Mouse (Mus musculus): ENCODE measurements around the gene Rrbp1. TPM values are rescaled to one million over a fixed set of nuclear protein-coding genes. Genes with fewer than 3 reads are reported as not detected.

Rrbp1 gene
- polyA plus RNA-seq, 1 experiment from 2014 or later: 90.8 TPM

DNA sequence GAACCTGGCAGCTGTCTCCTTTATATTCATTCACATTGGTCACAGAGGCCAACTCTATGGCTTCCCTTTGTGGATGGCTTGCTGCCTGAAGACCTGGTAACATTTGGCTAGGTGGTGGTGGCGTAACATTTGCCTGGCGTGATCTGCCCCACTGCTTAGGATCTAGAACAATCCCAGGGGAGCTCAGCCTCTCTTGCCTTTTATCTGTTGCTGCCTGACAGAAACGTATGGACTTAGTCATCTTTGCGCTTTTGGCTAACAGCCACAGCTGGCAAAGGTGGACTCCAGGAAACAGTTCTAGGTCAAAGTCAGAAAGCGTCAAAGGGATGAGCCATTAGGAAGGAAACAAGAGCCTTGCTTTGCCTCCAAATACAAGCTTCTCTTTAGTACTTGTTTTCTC, 106.2 kb downstream of the Rrbp1 start:
- Histone ChIP-seq H3K4me1 (no peaks in the 10 kb centered on the region), H3K27me3 (no peaks in the 10 kb centered on the region), H3K4me2 (no peak overlapping the region), H3K36me3 (no peaks in the 10 kb centered on the region), H3K9me3 (replicated peaks) (no peaks in the 10 kb centered on the region), H3K9ac (no peak overlapping the region), H3K27ac (no peak overlapping the region), H3K4me3 (replicated peaks) (no peak overlapping the region)
- ATAC-seq (replicated peaks; ENCODE audit: low FRiP score): no peak
- WGBS: 75% methylated on average over 5 of the region's 5 CpGs

DNA sequence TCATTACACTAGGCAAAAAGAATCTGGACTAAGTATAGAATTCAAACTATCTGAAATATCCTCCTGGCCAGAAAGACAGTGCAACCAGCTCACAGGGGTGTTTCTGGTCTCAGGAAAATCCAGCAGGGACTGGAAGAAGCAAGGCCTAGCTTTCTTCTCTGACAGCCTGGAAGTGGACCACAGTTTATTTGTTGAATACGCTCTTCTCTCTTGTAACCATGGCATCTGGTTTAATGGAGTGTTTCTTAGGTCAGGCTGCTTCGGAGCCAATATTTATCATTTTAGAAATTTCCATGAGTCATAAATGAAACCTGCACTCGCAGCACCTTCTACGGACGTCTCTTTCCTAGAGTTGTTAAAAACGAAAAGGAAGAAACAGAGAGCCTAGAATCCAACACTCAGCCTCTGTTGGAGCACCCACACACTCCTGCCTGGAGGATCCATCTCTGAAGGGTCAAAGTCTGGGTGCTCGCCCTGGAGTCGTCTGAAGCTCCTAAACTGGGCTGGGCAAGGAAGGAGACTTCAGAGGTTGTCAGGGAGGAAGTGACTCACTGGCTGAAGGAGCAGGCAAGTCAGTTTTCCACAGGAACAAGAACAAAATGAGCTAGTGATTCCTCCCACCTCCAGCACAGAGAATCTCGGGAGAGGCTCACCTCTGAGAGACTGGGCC, 107.6 kb downstream of the Rrbp1 start:
- Histone ChIP-seq H3K36me3 (no peaks in the 10 kb centered on the region), H3K9me3 (replicated peaks) (no peaks in the 10 kb centered on the region), H3K9ac (no peak overlapping the region), H3K4me2 (no peak overlapping the region), H3K27ac (peak overlapping the region; percentile 41; the same call in 1 of the 2 replicates), H3K4me1 (no peaks in the 10 kb centered on the region), H3K27me3 (no peaks in the 10 kb centered on the region), H3K4me3 (replicated peaks) (no peak overlapping the region)
- 56% methylated on average over 9 of the region's 9 CpGs for WGBS
- ATAC-seq (replicated peaks; ENCODE audit: low FRiP score): no peak; the same call in 1 of the 2 replicates

- no peaks in the 10 kb centered on the region for H3K27me3 ChIP-seq
- H3K4me2 ChIP-seq: no peak overlapping the region
- H3K9me3 ChIP-seq (replicated peaks): no peaks in the 10 kb centered on the region
- no peak overlapping the region for H3K9ac ChIP-seq
- no peak overlapping the region for H3K27ac ChIP-seq
- no peak for ATAC-seq (replicated peaks; ENCODE audit: low FRiP score)
- no peaks in the 10 kb centered on the region for H3K4me1 ChIP-seq
- H3K4me3 ChIP-seq (replicated peaks): no peak overlapping the region
- 74% methylated on average over 5 of the region's 5 CpGs for WGBS
- H3K36me3 ChIP-seq: no peaks in the 10 kb centered on the region
Observed at GRCm38 (mm10) chr2:143900821-143901351, 110.2 kb downstream of the Rrbp1 start.

DNA sequence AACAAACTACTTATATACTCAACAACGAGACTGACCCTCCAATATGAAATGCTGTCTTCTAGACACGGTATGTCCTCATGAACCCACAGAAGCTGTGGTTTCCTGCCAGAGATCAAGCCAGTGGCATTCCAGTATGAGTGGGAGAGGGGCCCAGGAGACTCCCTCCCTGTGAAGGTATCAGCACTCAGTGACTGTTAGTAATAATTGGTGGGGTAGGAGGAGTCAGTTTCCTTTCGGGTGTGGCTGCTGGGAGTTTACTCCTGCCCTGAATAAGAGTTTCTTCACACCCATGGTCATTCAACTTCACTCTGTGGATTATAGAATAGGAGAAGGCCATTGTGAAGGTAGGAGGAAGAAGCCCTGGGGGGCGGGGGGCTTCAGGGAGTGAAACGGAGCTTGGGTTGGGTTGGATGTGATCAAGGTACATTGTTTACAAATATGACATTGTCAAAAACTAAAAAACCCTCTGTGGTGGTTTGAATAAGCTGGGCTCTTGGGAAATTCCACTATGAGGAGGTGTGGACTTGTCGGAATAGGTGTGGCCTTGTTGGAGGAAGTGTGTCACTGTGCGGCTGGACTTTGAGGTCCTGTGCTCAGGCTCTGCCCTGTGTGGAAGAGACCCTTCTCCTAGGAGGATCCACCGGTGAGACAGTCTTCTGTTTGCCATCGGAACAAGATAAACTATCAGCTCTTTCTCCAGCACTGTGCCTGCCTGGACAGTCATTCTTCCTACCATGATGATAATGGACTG, 111.4 kb downstream of the Rrbp1 start:
- ATAC-seq (replicated peaks; ENCODE audit: low FRiP score): no peak
- Histone ChIP-seq H3K27ac (no peak overlapping the region), H3K36me3 (no peaks in the 10 kb centered on the region), H3K4me3 (replicated peaks) (no peak overlapping the region), H3K27me3 (no peaks in the 10 kb centered on the region), H3K9ac (no peak overlapping the region), H3K9me3 (replicated peaks) (no peaks in the 10 kb centered on the region), H3K4me2 (no peak overlapping the region), H3K4me1 (no peaks in the 10 kb centered on the region)
- WGBS: 87% methylated on average over 9 of the region's 9 CpGs

Other genes with a start within 250 kb of the Rrbp1 start
- 1.3 and 1.5 TPM in 2 replicates for gene Bfsp1, start 148.1 kb downstream of the Rrbp1 start, polyA plus RNA-seq (2015; fragmentation: Nextera tagmentation; extraction: Ambion mirVana)
- gene Dstn, start 95.9 kb downstream of the Rrbp1 start, polyA plus RNA-seq (2015; fragmentation: Nextera tagmentation; extraction: Ambion mirVana): 387 and 407 TPM in 2 replicates
- not detected in 2 replicates for gene Banf2, start 21.8 kb upstream of the Rrbp1 start, polyA plus RNA-seq (2015; fragmentation: Nextera tagmentation; extraction: Ambion mirVana)